Mouse (Mus musculus) limb, embryonic 12.5 days (tissue): ENCODE data around the gene Gm26602. TPM values are rescaled to one million over a fixed set of nuclear protein-coding genes. Genes with fewer than 3 reads are reported as not detected.
A peak's percentile ranks its signal among the peaks of the same experiment; 100 is the strongest.
"Not testable (repeated sequence)": the region's sequence is repeated elsewhere in the genome, so short reads cannot be mapped to it uniquely, and the experiment has no call there.

ENCODE experiments used
- ATAC-seq: fragments of 200-750 bp; cut with Nextera tagmentation; 2 replicates; pipeline ENCODE4 v1.8.0; 2017; ENCODE audit warnings: low read depth, moderate TSS enrichment; ENCODE audit not compliant: insufficient number of reproducible peaks, insufficient read depth, low FRiP score, low TSS enrichment
- H3K27ac ChIP-seq: fragments of 300-500 bp; sonication (generic); 2 replicates; pipeline ENCODE4 v1.5.1; 2016; ENCODE audit warnings: mild to moderate bottlenecking, moderate library complexity
- H3K27me3 ChIP-seq: fragments of 300-500 bp; sonication (generic); 2 replicates; pipeline ENCODE4 v1.6.1; 2016; ENCODE audit warnings: mild to moderate bottlenecking, moderate library complexity
- H3K36me3 ChIP-seq: fragments of 300-500 bp; sonication (generic); 2 replicates; pipeline ENCODE4 v1.6.1; 2016; ENCODE audit warnings: mild to moderate bottlenecking, moderate library complexity
- H3K4me1 ChIP-seq: fragments of 300-500 bp; sonication (generic); replicated peaks from 2 replicates; pipeline ENCODE4 v1.6.1; 2016
- H3K4me2 ChIP-seq: fragments of 300-500 bp; sonication (generic); 2 replicates; pipeline ENCODE4 v1.6.1; 2016; ENCODE audit warnings: mild to moderate bottlenecking, moderate library complexity
- H3K4me3 ChIP-seq: fragments of 300-500 bp; sonication (generic); replicated peaks from 2 replicates; pipeline ENCODE4 v1.5.1; 2016; ENCODE audit warnings: mild to moderate bottlenecking
- H3K9ac ChIP-seq: fragments of 300-500 bp; sonication (generic); replicated peaks from 2 replicates; pipeline ENCODE4 v1.6.1; 2016; ENCODE audit warnings: mild to moderate bottlenecking, moderate library complexity
- H3K9me3 ChIP-seq: fragments of 300-500 bp; sonication (generic); 2 replicates; pipeline ENCODE4 v1.6.1; 2016; ENCODE audit warnings: mild to moderate bottlenecking, moderate library complexity
- WGBS: fragments of 180-500 bp; shearing (Covaris S2); methylation state at CpG from one replicate; pipeline ENCODE4 v1.1.7; 2016; 5-methylcytosine and 5-hydroxymethylcytosine counted together
- polyA plus RNA-seq: library from polyadenylated mRNA; unstranded; fragments of >200 nt; fragmentation: Nextera tagmentation; extraction: Ambion mirVana; gene quantifications from 2 replicates; pipeline ENCODE4 v1.2.1, GENCODE M21; 2016

The Gm26602 gene
- polyA plus RNA-seq, 1 experiment from 2014 or later = 5.5 TPM

GRCm38 (mm10) chr10:79873313-79873712 lies 37.3 kb upstream of the Gm26602 start:
- no peak for ATAC-seq
- peak overlapping the region; percentile 74 for H3K4me3 ChIP-seq
- H3K27me3 ChIP-seq = no peaks in the 10 kb centered on the region
- H3K27ac ChIP-seq = peak overlapping the region; percentile 90; the same call in 1 of the 2 replicates
- H3K9me3 ChIP-seq = no peaks in the 10 kb centered on the region
- peak overlapping the region; percentile 94 for H3K9ac ChIP-seq
- peaks cover 25% of the 10 kb centered on the region for H3K4me1 ChIP-seq
- H3K36me3 ChIP-seq = peaks cover 33% of the 10 kb centered on the region
- 11% methylated on average over 6 of the region's 6 CpGs for WGBS
- H3K4me2 ChIP-seq = peak overlapping the region; percentile 67

- 2% methylated on average over 26 of the region's 26 CpGs for WGBS
- H3K36me3 ChIP-seq = peaks cover 30% of the 10 kb centered on the region
- H3K4me2 ChIP-seq = peak overlapping the region; percentile 67
- peak overlapping the region; percentile 94 for H3K9ac ChIP-seq
- no peaks in the 10 kb centered on the region for H3K27me3 ChIP-seq
- H3K4me1 ChIP-seq = peaks cover 25% of the 10 kb centered on the region
- no peaks in the 10 kb centered on the region for H3K9me3 ChIP-seq
- ATAC-seq = no peak
- H3K27ac ChIP-seq = peak overlapping the region; percentile 90
- H3K4me3 ChIP-seq = peak overlapping the region; percentile 74
These were observed 36.9 kb upstream of the Gm26602 start for GRCm38 (mm10) chr10:79873715-79874289.

- no peaks in the 10 kb centered on the region for H3K27me3 ChIP-seq
- H3K4me2 ChIP-seq = peak within 1 kb of the TSS; percentile 67
- H3K27ac ChIP-seq = peak within 1 kb of the TSS; percentile 90
- peaks cover 25% of the 10 kb centered on the region for H3K4me1 ChIP-seq
- H3K9me3 ChIP-seq = no peaks in the 10 kb centered on the region
- peak; percentile 82 for ATAC-seq
- H3K36me3 ChIP-seq = peaks cover 25% of the 10 kb centered on the region
- H3K9ac ChIP-seq = peak within 1 kb of the TSS; percentile 94
- WGBS = under 1% methylated on average over 47 of the region's 57 CpGs
- H3K4me3 ChIP-seq = peak within 1 kb of the TSS; percentile 74
These were observed 36.3 kb upstream of the Gm26602 start, which contains the start of the genes Prtn3 and Plppr3 for GRCm38 (mm10) chr10:79874290-79874862. TSS of gene Prtn3 (plus strand) at chr10:79874476. TSS of gene Plppr3 (minus strand) at chr10:79874634.

- WGBS = 47% methylated on average over 1 of the region's 1 CpGs
- H3K9me3 ChIP-seq = no peaks in the 10 kb centered on the region
- H3K4me1 ChIP-seq = peaks cover 40% of the 10 kb centered on the region
- H3K9ac ChIP-seq = no peak overlapping the region
- H3K27ac ChIP-seq = no peak overlapping the region
- peaks cover 18% of the 10 kb centered on the region for H3K27me3 ChIP-seq
- H3K36me3 ChIP-seq = no peaks in the 10 kb centered on the region; the same call in 1 of the 2 replicates
- H3K4me3 ChIP-seq = no peak overlapping the region
- ATAC-seq = no peak
- no peak overlapping the region for H3K4me2 ChIP-seq
These were observed 33.5 kb upstream of the Gm26602 start for GRCm38 (mm10) chr10:79877174-79877573.

- ATAC-seq = no peak
- Histone ChIP-seq H3K4me3 (no peak overlapping the region), H3K36me3 (no peaks in the 10 kb centered on the region), H3K27me3 (peaks cover 24% of the 10 kb centered on the region), H3K4me1 (peaks cover 40% of the 10 kb centered on the region), H3K4me2 (no peak overlapping the region), H3K27ac (no peak overlapping the region), H3K9me3 (no peaks in the 10 kb centered on the region), H3K9ac (no peak overlapping the region)
- WGBS = 59% methylated on average over 12 of the region's 12 CpGs
These were observed 32.9 kb upstream of the Gm26602 start for GRCm38 (mm10) chr10:79877757-79878156.

- H3K36me3 ChIP-seq = no peaks in the 10 kb centered on the region
- no peak overlapping the region for H3K4me3 ChIP-seq
- no peak overlapping the region for H3K4me2 ChIP-seq
- peaks cover 39% of the 10 kb centered on the region for H3K27me3 ChIP-seq
- no peaks in the 10 kb centered on the region for H3K9me3 ChIP-seq
- H3K4me1 ChIP-seq = peaks cover 40% of the 10 kb centered on the region
- no peak overlapping the region for H3K27ac ChIP-seq
- WGBS = 36% methylated on average over 3 of the region's 3 CpGs
- ATAC-seq = no peak
- H3K9ac ChIP-seq = no peak overlapping the region
These were observed 31.1 kb upstream of the Gm26602 start for GRCm38 (mm10) chr10:79879527-79879926.

- no peaks in the 10 kb centered on the region for H3K36me3 ChIP-seq
- H3K27ac ChIP-seq = no peak overlapping the region
- no peak overlapping the region for H3K9ac ChIP-seq
- ATAC-seq = no peak
- H3K4me3 ChIP-seq = no peak overlapping the region
- WGBS = 15% methylated on average over 9 of the region's 9 CpGs
- 0 out of 2 replicates have a peak overlapping the region, but pooled peaks have one; percentile 4 for H3K4me2 ChIP-seq
- peaks cover 30% of the 10 kb centered on the region for H3K4me1 ChIP-seq
- H3K27me3 ChIP-seq = peaks cover 39% of the 10 kb centered on the region
- no peaks in the 10 kb centered on the region for H3K9me3 ChIP-seq
These were observed 29.9 kb upstream of the Gm26602 start for GRCm38 (mm10) chr10:79880721-79881120.

- ATAC-seq = no peak
- Histone ChIP-seq H3K27ac (no peak overlapping the region), H3K27me3 (peaks cover 39% of the 10 kb centered on the region), H3K9me3 (no peaks in the 10 kb centered on the region), H3K4me2 (peak overlapping the region; percentile 54), H3K36me3 (no peaks in the 10 kb centered on the region), H3K4me3 (peak overlapping the region; percentile 21), H3K4me1 (peaks cover 30% of the 10 kb centered on the region), H3K9ac (no peak overlapping the region; the same call in 1 of the 2 replicates)
- WGBS = 7% methylated on average over 22 of the region's 22 CpGs
These were observed 28.7 kb upstream of the Gm26602 start for GRCm38 (mm10) chr10:79881981-79882380.

- Histone ChIP-seq H3K9me3 (no peaks in the 10 kb centered on the region), H3K27ac (no peak overlapping the region), H3K9ac (0 out of 2 replicates have a peak overlapping the region, but pooled peaks have one; percentile 34), H3K4me3 (0 out of 2 replicates have a peak overlapping the region, but pooled peaks have one; percentile 9), H3K36me3 (no peaks in the 10 kb centered on the region), H3K4me2 (peak overlapping the region; percentile 15; the same call in 1 of the 2 replicates), H3K4me1 (peaks cover 30% of the 10 kb centered on the region), H3K27me3 (peaks cover 39% of the 10 kb centered on the region)
- ATAC-seq = no peak
- whole genome bisulfite sequencing = 15% methylated on average over 22 of the region's 22 CpGs
These were observed 27.2 kb upstream of the Gm26602 start for GRCm38 (mm10) chr10:79883297-79884084.

- H3K27ac ChIP-seq = no peak overlapping the region
- peaks cover 39% of the 10 kb centered on the region for H3K27me3 ChIP-seq
- no peak overlapping the region for H3K9ac ChIP-seq
- no peak for ATAC-seq
- H3K36me3 ChIP-seq = no peaks in the 10 kb centered on the region
- 76% methylated on average over 4 of the region's 4 CpGs for WGBS
- H3K9me3 ChIP-seq = no peaks in the 10 kb centered on the region
- H3K4me3 ChIP-seq = no peak overlapping the region
- H3K4me2 ChIP-seq = no peak overlapping the region
- peaks cover 29% of the 10 kb centered on the region for H3K4me1 ChIP-seq
These were observed 26.2 kb upstream of the Gm26602 start for GRCm38 (mm10) chr10:79884446-79884845.

- WGBS = 75% methylated on average over 3 of the region's 3 CpGs
- peaks cover 26% of the 10 kb centered on the region for H3K4me1 ChIP-seq
- H3K9me3 ChIP-seq, H3K4me2 ChIP-seq, H3K36me3 ChIP-seq, H3K9ac ChIP-seq, H3K27ac ChIP-seq, ATAC-seq, H3K4me3 ChIP-seq: not testable (repeated sequence)
- peaks cover 39% of the 10 kb centered on the region for H3K27me3 ChIP-seq
These were observed 25.7 kb upstream of the Gm26602 start for GRCm38 (mm10) chr10:79884938-79885337.
